Mouse (Mus musculus): Measurements from ENCODE around the gene Rpusd3. TPM values are rescaled to one million over a fixed set of nuclear protein-coding genes. Genes with fewer than 3 reads are reported as not detected.

The Rpusd3 gene
- polyA plus RNA-seq, 1 experiment, result 11.7 TPM

- TF ChIP-seq POLR2AphosphoS2 (IDR thresholded peaks at IDR 0.05; ENCODE audit: insufficient read length, low read depth) (no peak), SRF (IDR thresholded peaks at IDR 0.05; ENCODE audit: control insufficient read depth, insufficient read length, low read depth) (no peak), E2F4 (IDR thresholded peaks at IDR 0.05; ENCODE audit: insufficient read depth) (no peak), MYOD1 (IDR thresholded peaks at IDR 0.05; ENCODE audit: control insufficient read depth in 1 of 3, insufficient read length in 2 of 3, low read depth in 2 of 3) (no peak), REST (IDR thresholded peaks at IDR 0.05; ENCODE audit: insufficient read depth, insufficient read length) (no peak), MYOG (IDR thresholded peaks at IDR 0.05; ENCODE audit: control insufficient read depth in 1 of 3, insufficient read depth in 1 of 3, insufficient read length in 2 of 3, low read depth in 2 of 3) (no peak), CEBPB (IDR thresholded peaks at IDR 0.05; ENCODE audit: insufficient read depth, poor library complexity, severe bottlenecking) (no peak), TCF12 (IDR thresholded peaks at IDR 0.05; ENCODE audit: insufficient read depth, poor library complexity, severe bottlenecking) (no peak), POLR2A (IDR thresholded peaks at IDR 0.05; ENCODE audit: insufficient read length, low read depth) (no peak), MAX (IDR thresholded peaks at IDR 0.05; ENCODE audit: low read depth) (no peak), USF1 (IDR thresholded peaks at IDR 0.05; ENCODE audit: low read depth) (no peak)
- no peak overlapping the region for H3K4me3 ChIP-seq
- no peaks in the 10 kb centered on the region for H3K79me2 ChIP-seq (ENCODE audit: control insufficient read depth, insufficient read depth)
- H3K27me3 ChIP-seq (ENCODE audit: control insufficient read depth, insufficient read depth, insufficient read length), result no peaks in the 10 kb centered on the region
- no peak overlapping the region for H3K4me2 ChIP-seq (ENCODE audit: low read depth)
- no peak overlapping the region for H3ac ChIP-seq (ENCODE audit: control insufficient read depth, insufficient read length)
- H3K36me3 ChIP-seq (ENCODE audit: control insufficient read depth, insufficient read depth), result no peaks in the 10 kb centered on the region
These were observed 13.7 kb downstream of the Rpusd3 start for GRCm38 (mm10) chr6:113405483-113405882.

GRCm38 (mm10) chr6:113404649-113405448 is 14.3 kb downstream of the Rpusd3 start:
- H3K27me3 ChIP-seq (ENCODE audit: control insufficient read depth, insufficient read depth, insufficient read length), result no peaks in the 10 kb centered on the region
- H3K4me2 ChIP-seq (ENCODE audit: low read depth), result no peak overlapping the region
- no peaks in the 10 kb centered on the region for H3K36me3 ChIP-seq (ENCODE audit: control insufficient read depth, insufficient read depth)
- H3ac ChIP-seq (ENCODE audit: control insufficient read depth, insufficient read length), result no peak overlapping the region
- no peak overlapping the region for H3K4me3 ChIP-seq
- no peak for TF ChIP-seq POLR2A (IDR thresholded peaks at IDR 0.05; ENCODE audit: insufficient read length, low read depth)
- TF ChIP-seq TCF3 (IDR thresholded peaks at IDR 0.05; ENCODE audit: insufficient read length, low read depth), result no peak
- no peak for TF ChIP-seq TCF12 (IDR thresholded peaks at IDR 0.05; ENCODE audit: insufficient read depth, poor library complexity, severe bottlenecking)
- TF ChIP-seq MAX (IDR thresholded peaks at IDR 0.05; ENCODE audit: low read depth), result no peak
- no peak for TF ChIP-seq CEBPB (IDR thresholded peaks at IDR 0.05; ENCODE audit: insufficient read depth, poor library complexity, severe bottlenecking)
- TF ChIP-seq MYOD1 (IDR thresholded peaks at IDR 0.05; ENCODE audit: control insufficient read depth in 1 of 3, insufficient read length in 2 of 3, low read depth in 2 of 3), result no peak
- no peak for TF ChIP-seq E2F4 (IDR thresholded peaks at IDR 0.05; ENCODE audit: insufficient read depth)
- no peak for TF ChIP-seq USF1 (IDR thresholded peaks at IDR 0.05; ENCODE audit: low read depth)
- no peak for TF ChIP-seq SRF (IDR thresholded peaks at IDR 0.05; ENCODE audit: control insufficient read depth, insufficient read length, low read depth)
- no peak for TF ChIP-seq POLR2AphosphoS2 (IDR thresholded peaks at IDR 0.05; ENCODE audit: insufficient read length, low read depth)
- no peak for TF ChIP-seq REST (IDR thresholded peaks at IDR 0.05; ENCODE audit: insufficient read depth, insufficient read length)
- no peak for TF ChIP-seq MYOG (IDR thresholded peaks at IDR 0.05; ENCODE audit: control insufficient read depth in 1 of 3, insufficient read depth in 1 of 3, insufficient read length in 2 of 3, low read depth in 2 of 3)
- H3K79me2 ChIP-seq (ENCODE audit: control insufficient read depth, insufficient read depth), result no peaks in the 10 kb centered on the region

GRCm38 (mm10) chr6:113402094-113402493 is 17.0 kb downstream of the Rpusd3 start:
- no peak overlapping the region for H3ac ChIP-seq (ENCODE audit: control insufficient read depth, insufficient read length)
- peaks cover 5% of the 10 kb centered on the region for H3K36me3 ChIP-seq (ENCODE audit: control insufficient read depth, insufficient read depth)

DNA sequence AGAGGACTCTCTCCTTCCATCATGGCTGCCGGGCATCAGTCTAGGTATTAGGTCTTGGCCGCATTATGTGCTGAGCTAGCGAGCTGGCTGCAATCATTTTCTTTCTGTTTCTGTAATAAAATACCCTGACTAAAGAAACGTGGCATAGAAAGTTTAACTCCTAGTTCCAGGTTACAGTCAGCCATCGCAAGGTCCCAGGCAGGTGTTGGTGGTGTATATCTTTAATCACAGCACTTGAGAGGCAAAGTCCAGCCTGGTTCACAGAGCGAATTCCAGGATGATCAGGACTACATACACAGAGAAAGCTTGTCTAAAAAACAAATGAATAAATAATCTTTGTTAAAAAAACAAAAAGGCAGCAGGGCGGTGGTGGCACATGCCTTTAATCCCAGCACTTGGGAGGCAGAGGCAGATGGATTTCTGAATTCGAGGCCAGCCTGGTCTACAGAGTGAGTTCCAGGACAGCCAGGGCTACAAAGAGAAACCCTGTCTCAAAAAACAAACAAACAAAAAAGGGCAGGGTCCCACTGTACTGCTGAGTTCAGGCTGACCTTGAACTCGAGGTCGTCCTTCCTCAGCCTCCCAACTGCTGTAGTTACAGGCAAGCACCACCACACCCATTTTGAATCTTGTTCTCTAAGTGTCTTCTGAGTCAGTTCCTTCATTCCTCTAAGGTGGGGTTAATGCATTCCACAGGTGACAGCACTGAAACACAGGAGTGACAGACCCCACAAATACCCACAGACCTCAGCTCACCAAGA is 22.7 kb downstream of the Rpusd3 start:
- Histone ChIP-seq H3K79me2 (ENCODE audit: control insufficient read depth, insufficient read depth) (no peaks in the 10 kb centered on the region), H3K36me3 (ENCODE audit: control insufficient read depth, insufficient read depth) (peaks cover 14% of the 10 kb centered on the region), H3K4me3 (no peak overlapping the region), H3K27me3 (ENCODE audit: control insufficient read depth, insufficient read depth, insufficient read length) (no peaks in the 10 kb centered on the region), H3ac (ENCODE audit: control insufficient read depth, insufficient read length) (no peak overlapping the region), H3K4me2 (ENCODE audit: low read depth) (no peak overlapping the region)
- TF ChIP-seq USF1 (IDR thresholded peaks at IDR 0.05; ENCODE audit: low read depth) (no peak), SRF (IDR thresholded peaks at IDR 0.05; ENCODE audit: control insufficient read depth, insufficient read length, low read depth) (no peak), REST (IDR thresholded peaks at IDR 0.05; ENCODE audit: insufficient read depth, insufficient read length) (no peak), MAX (IDR thresholded peaks at IDR 0.05; ENCODE audit: low read depth) (no peak), TCF12 (IDR thresholded peaks at IDR 0.05; ENCODE audit: insufficient read depth, poor library complexity, severe bottlenecking) (no peak), POLR2A (IDR thresholded peaks at IDR 0.05; ENCODE audit: insufficient read length, low read depth) (no peak), E2F4 (IDR thresholded peaks at IDR 0.05; ENCODE audit: insufficient read depth) (no peak), CEBPB (IDR thresholded peaks at IDR 0.05; ENCODE audit: insufficient read depth, poor library complexity, severe bottlenecking) (no peak), POLR2AphosphoS2 (IDR thresholded peaks at IDR 0.05; ENCODE audit: insufficient read length, low read depth) (no peak), MYOD1 (IDR thresholded peaks at IDR 0.05; ENCODE audit: control insufficient read depth in 1 of 3, insufficient read length in 2 of 3, low read depth in 2 of 3) (no peak), MYOG (IDR thresholded peaks at IDR 0.05; ENCODE audit: control insufficient read depth in 1 of 3, insufficient read depth in 1 of 3, insufficient read length in 2 of 3, low read depth in 2 of 3) (no peak), TCF3 (IDR thresholded peaks at IDR 0.05; ENCODE audit: insufficient read length, low read depth) (no peak)

More at GRCm38 (mm10) chr6:113402094-113402493, 17.0 kb downstream of the Rpusd3 start:
- H3K79me2 ChIP-seq (ENCODE audit: control insufficient read depth, insufficient read depth), result no peaks in the 10 kb centered on the region
- no peaks in the 10 kb centered on the region for H3K27me3 ChIP-seq (ENCODE audit: control insufficient read depth, insufficient read depth, insufficient read length)
- H3K4me2 ChIP-seq (ENCODE audit: low read depth), result no peak overlapping the region
- no peak overlapping the region for H3K4me3 ChIP-seq
- no peak for TF ChIP-seq MAX (IDR thresholded peaks at IDR 0.05; ENCODE audit: low read depth)
- no peak for TF ChIP-seq E2F4 (IDR thresholded peaks at IDR 0.05; ENCODE audit: insufficient read depth)
- TF ChIP-seq TCF12 (IDR thresholded peaks at IDR 0.05; ENCODE audit: insufficient read depth, poor library complexity, severe bottlenecking), result no peak
- TF ChIP-seq POLR2A (IDR thresholded peaks at IDR 0.05; ENCODE audit: insufficient read length, low read depth), result no peak

Measured in myocyte (in vitro differentiated cells).